Mouse (Mus musculus) liver, embryonic 14.5 days (tissue): Measurements from ENCODE around the gene Tfdp1. TPM values are rescaled to one million over a fixed set of nuclear protein-coding genes. Genes with fewer than 3 reads are reported as not detected.
A peak's percentile ranks its signal among the peaks of the same experiment; 100 is the strongest.

Source experiments
- ATAC-seq: fragments of 200-750 bp; cut with Nextera tagmentation; 2 replicates; pipeline ENCODE4 v1.8.0; 2017; ENCODE audit warnings: moderate number of reproducible peaks, mild to moderate bottlenecking, moderate library complexity; ENCODE audit not compliant: insufficient read depth
- DNase-seq, 3 experiments: peaks; one replicate each; pipeline ENCODE4 v3.0.0-alpha.2; 2012 to 2013; ENCODE audit warnings: low read depth in 3 of 3, low spot score in 3 of 3
- H3K27ac ChIP-seq: fragments of 300-500 bp; sonication (generic); 2 replicates; pipeline ENCODE4 v1.5.1; 2014; ENCODE audit warnings: moderate library complexity, mild to moderate bottlenecking, control low read depth, inconsistent platforms
- H3K27me3 ChIP-seq: fragments of 300-500 bp; sonication (generic); 2 replicates; pipeline ENCODE4 v1.6.1; 2014; ENCODE audit warnings: mild to moderate bottlenecking, low read length, moderate library complexity; ENCODE audit not compliant: control insufficient read depth, insufficient read depth
- H3K36me3 ChIP-seq: fragments of 300-500 bp; sonication (generic); replicated peaks from 2 replicates; pipeline ENCODE4 v1.6.1; 2014; ENCODE audit warnings: low read depth; ENCODE audit not compliant: control insufficient read depth, insufficient read depth
- H3K4me1 ChIP-seq, 2 experiments: fragments of 200-500 bp in 1 of 2; fragments of 300-500 bp in 1 of 2; sonication (generic) in 1 of 2; replicated peaks; 2 replicates each; pipeline ENCODE4 v1.6.1; 2012 to 2014; ENCODE audit warnings: antibody characterized with exemption in 1 of 2, inconsistent platforms in 1 of 2, low read length in 1 of 2; ENCODE audit not compliant: control insufficient read depth in 2 of 2, insufficient read depth in 2 of 2
- H3K4me2 ChIP-seq: fragments of 300-500 bp; sonication (generic); 2 replicates; pipeline ENCODE4 v1.6.1; 2014; ENCODE audit warnings: low read depth, mild to moderate bottlenecking, control low read depth, moderate library complexity
- H3K4me3 ChIP-seq, 2 experiments: fragments of 200-500 bp in 1 of 2; fragments of 300-500 bp in 1 of 2; sonication (generic) in 1 of 2; 2 replicates each; pipeline ENCODE4 v1.5.1; 2012 to 2014; ENCODE audit warnings: low read depth in 2 of 2, low read length in 2 of 2, mild to moderate bottlenecking in 2 of 2, control low read depth in 1 of 2, inconsistent platforms in 1 of 2, moderate library complexity in 1 of 2; ENCODE audit not compliant: insufficient read depth in 1 of 2
- H3K9ac ChIP-seq: fragments of 300-500 bp; sonication (generic); replicated peaks from 2 replicates; pipeline ENCODE4 v1.6.1; 2014; ENCODE audit warnings: mild to moderate bottlenecking, control low read depth, moderate library complexity
- H3K9me3 ChIP-seq: fragments of 300-500 bp; sonication (generic); 2 replicates; pipeline ENCODE4 v1.6.1; 2016; ENCODE audit warnings: low read length, mixed read lengths; ENCODE audit not compliant: control insufficient read depth
- CTCF ChIP-seq: IDR thresholded peaks from 2 replicates; pipeline ENCODE4 v1.5.1; 2016; ENCODE audit warnings: antibody characterized with exemption, low read depth, control low read depth
- EP300 ChIP-seq: IDR thresholded peaks from 2 replicates; pipeline ENCODE4 v1.6.1; 2016; ENCODE audit warnings: antibody characterized with exemption, low read depth
- WGBS: fragments of 180-500 bp; shearing (Covaris S2); extraction: QIAGEN DNeasy Blood & Tissue Kit; methylation state at CpG from one replicate; pipeline ENCODE4 v1.1.7; 2014; ENCODE audit not compliant: insufficient replicate concordance; 5-methylcytosine and 5-hydroxymethylcytosine counted together
- polyA plus RNA-seq, 2 experiments: library from polyadenylated mRNA; depleted of rRNA in 1 of 2; stranded (reverse) in 1 of 2; unstranded in 1 of 2; fragments of >200 nt; fragmentation: Nextera tagmentation in 1 of 2; extraction: Ambion mirVana in 1 of 2; gene quantifications; 2 replicates each; pipeline versions ENCODE4 v1.2.1 to v1.2.3; 2012 to 2014

The Tfdp1 gene
- polyA plus RNA-seq, 2 experiments: 90.1 to 108 TPM

DNA sequence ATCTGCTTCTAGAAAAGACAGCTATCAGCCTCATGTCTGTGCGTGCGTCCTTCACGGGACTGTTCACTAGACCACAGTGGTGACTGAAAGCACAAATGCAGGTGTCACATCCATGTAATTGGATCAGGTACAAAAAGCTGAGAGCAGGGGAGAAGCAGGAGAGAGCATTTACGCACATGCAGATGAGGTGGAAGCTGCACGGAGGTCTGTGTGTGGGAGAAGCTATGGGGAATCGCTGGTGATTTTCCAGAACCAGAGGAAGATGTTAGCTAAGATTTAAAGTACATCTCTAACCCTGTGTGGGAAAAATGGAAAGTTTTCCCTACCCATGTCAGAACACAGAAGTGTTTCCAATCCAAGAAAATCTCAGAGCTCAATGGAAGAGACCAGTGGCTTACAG is 33.1 kb upstream of the Tfdp1 start:
- no peak overlapping the region for H3K9ac ChIP-seq
- TF ChIP-seq EP300: no peak
- no peak for TF ChIP-seq CTCF
- DNase-seq (no peak), ATAC-seq (no peak)
- H3K27me3 ChIP-seq: no peaks in the 10 kb centered on the region
- H3K4me3 ChIP-seq: no peak overlapping the region
- no peaks in the 10 kb centered on the region; a peak in 1 of 4 replicates for H3K4me1 ChIP-seq
- no peak overlapping the region for H3K27ac ChIP-seq
- H3K4me2 ChIP-seq: no peak overlapping the region
- no peaks in the 10 kb centered on the region for H3K36me3 ChIP-seq
- WGBS: 78% methylated on average over 6 of the region's 6 CpGs
- no peaks in the 10 kb centered on the region for H3K9me3 ChIP-seq

DNA sequence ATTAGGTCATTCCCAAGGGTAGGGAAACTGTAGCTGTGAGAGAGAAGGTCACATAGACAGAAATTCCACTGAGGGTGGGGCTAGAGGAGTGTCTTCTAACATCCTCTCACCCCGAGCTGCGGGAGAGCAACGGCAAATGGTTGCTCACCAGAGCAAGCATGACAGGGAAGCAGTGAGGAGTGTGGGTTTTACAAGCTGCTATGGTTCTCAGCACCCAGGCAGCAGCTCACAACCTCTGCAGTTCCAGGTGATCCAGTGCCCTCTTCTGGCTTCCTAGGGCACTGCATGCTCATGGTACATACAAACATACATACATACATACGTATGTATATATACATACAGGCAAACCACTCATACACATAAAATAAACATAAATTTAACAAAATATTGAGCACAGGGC is 32.7 kb upstream of the Tfdp1 start:
- TF ChIP-seq EP300: no peak
- peak; percentile 46 for TF ChIP-seq CTCF
- DNase-seq (no peak), ATAC-seq (no peak)
- H3K4me3 ChIP-seq: no peak overlapping the region
- no peak overlapping the region for H3K27ac ChIP-seq
- no peaks in the 10 kb centered on the region; a peak in 1 of 4 replicates for H3K4me1 ChIP-seq
- H3K27me3 ChIP-seq: no peaks in the 10 kb centered on the region
- no peaks in the 10 kb centered on the region for H3K9me3 ChIP-seq
- H3K9ac ChIP-seq: no peak overlapping the region
- H3K36me3 ChIP-seq: no peaks in the 10 kb centered on the region
- 92% methylated on average over 4 of the region's 4 CpGs for WGBS
- H3K4me2 ChIP-seq: no peak overlapping the region

DNA sequence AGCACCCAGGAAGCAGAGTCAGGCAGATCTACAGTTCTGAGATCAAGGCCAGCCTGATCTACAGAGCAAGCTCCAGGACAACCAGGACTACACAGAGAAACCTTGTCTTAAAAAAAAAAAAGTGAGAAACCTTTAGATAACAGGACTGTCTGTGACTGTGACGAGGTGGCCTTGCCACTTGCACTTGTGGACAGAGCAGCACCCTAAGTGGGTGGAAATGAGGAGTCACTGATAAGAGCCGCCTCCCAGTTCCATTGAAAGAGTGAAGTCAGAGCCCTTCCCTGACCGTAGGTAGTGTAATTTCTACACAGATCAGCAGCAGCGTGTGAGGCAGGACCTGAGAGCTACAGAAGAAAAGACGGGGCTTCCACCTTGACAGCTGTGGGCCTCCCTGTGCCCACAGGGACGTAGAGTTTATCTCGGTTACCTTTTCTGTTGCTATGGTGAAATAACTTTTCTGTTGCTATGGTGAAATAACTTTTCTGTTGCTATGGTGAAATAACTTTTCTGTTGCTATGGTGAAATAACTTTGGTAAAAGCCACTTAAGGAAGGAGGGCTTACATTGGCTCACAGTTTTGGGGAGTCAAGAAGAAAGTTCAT is 32.1 kb upstream of the Tfdp1 start:
- Histone ChIP-seq H3K9ac (no peak overlapping the region), H3K4me3 (no peak overlapping the region), H3K4me1 (no peaks in the 10 kb centered on the region; a peak in 1 of 4 replicates), H3K9me3 (no peaks in the 10 kb centered on the region), H3K27me3 (no peaks in the 10 kb centered on the region), H3K36me3 (no peaks in the 10 kb centered on the region), H3K4me2 (no peak overlapping the region), H3K27ac (no peak overlapping the region)
- DNase-seq (peak in 1 of 3 experiments; percentile 24), ATAC-seq (peak; percentile 47; the same call in 1 of the 2 replicates)
- WGBS: 43% methylated on average over 7 of the region's 7 CpGs
- TF ChIP-seq EP300 (no peak), CTCF (no peak)

DNA sequence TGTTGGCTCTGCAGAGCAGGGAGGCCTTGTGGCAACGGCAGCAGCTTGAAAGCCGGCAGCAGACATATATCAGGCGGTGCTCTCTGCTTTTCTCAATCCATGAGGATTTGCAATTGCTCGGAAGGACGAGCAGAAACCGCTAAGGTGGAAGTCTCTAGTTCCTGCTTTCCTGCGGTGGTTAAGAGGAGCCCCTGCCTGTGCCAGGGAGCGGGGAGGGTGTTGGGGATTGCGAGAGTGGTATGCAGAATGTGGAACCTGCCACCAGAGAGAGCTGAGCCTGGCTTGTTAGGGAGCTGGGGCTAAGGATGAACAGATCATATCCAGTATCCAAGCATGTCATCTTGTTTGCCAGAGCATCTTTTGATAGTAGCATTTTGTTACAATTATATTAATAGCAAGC is 31.6 kb upstream of the Tfdp1 start:
- no peak for ATAC-seq
- Histone ChIP-seq H3K4me3 (no peak overlapping the region), H3K4me1 (no peaks in the 10 kb centered on the region; a peak in 1 of 4 replicates)

DNA sequence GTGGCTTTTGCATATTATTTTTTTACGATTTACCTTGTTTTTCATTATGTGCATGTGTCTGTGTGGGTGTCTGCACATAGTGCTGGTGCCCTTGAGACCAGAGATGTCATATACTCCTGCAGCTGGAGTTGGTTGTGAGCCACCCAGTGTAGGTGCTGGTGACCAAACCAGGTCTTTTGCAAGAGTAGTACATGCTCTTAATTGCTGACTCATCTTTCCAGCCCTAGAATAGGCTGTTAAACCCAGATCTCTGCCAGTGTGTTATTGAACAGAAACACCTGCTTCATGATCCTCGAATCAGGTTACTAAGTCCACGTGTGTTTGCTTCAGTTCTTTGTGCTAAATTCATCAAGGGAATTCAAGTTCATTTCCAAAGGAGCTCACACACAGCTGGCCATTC is 23.6 kb upstream of the Tfdp1 start:
- WGBS: 47% methylated on average over 3 of the region's 3 CpGs
- no peak overlapping the region for H3K9ac ChIP-seq
- H3K4me2 ChIP-seq: no peak overlapping the region
- no peaks in the 10 kb centered on the region for H3K9me3 ChIP-seq
- no peak overlapping the region for H3K4me3 ChIP-seq
- H3K4me1 ChIP-seq: peaks cover 0 to 3% of the 10 kb centered on the region in 2 experiments; a peak in 2 of 4 replicates
- H3K27ac ChIP-seq: no peak overlapping the region
- H3K36me3 ChIP-seq: no peaks in the 10 kb centered on the region
- no peak for TF ChIP-seq EP300
- no peak for TF ChIP-seq CTCF
- DNase-seq (no peak), ATAC-seq (no peak)
- no peaks in the 10 kb centered on the region for H3K27me3 ChIP-seq

More for the DNA sequence above, 31.6 kb upstream of the Tfdp1 start:
- Histone ChIP-seq H3K4me2 (no peak overlapping the region), H3K27me3 (no peaks in the 10 kb centered on the region), H3K27ac (no peak overlapping the region), H3K9ac (no peak overlapping the region), H3K9me3 (no peaks in the 10 kb centered on the region), H3K36me3 (no peaks in the 10 kb centered on the region)
- DNase-seq: no peak
- WGBS: 59% methylated on average over 9 of the region's 9 CpGs
- TF ChIP-seq CTCF (no peak), EP300 (no peak)
